Mouse (Mus musculus): ENCODE measurements around the gene Pex7.

Gene Pex7

DNA sequence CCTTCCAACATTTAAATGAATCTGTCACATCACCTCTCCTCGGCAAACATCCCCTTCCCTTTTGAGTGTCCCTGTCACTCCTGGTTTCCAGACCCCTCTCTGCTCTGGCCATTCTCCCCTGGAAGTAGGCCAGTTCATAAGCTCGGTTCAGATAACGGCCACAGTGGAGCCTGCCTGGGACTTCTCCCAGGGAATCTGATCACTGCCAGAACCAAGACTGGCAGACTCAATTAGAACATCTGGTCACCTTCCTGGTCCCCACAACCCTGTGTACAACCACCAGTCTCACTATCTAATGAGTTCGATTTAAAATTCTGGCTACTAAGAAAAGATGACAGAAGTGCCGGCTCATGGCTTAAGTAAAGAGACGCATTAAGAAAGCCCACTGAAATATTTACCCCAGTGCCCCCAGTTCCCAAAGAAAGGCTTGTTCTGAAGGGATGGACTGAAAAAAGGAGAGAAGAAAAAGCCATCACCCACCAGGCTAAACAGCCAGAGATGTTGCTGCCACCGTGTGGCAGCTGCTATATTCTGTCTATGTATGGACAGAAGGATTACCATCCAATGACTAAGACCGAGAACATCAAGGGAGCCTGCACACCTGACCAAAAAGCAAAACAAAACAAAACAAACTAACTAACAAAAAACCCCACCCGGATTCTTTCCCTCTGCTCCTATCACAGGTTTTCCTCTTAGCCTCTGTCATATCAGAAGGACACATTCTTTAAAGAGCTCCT is 95.9 kb downstream of the Pex7 start:
- DNase-seq (ENCODE audit: low read depth, low spot score): peak; percentile 12

- no peak for DNase-seq (ENCODE audit: low read depth, low spot score)
These were observed 102.7 kb downstream of the Pex7 start for GRCm38 (mm10) chr10:19804763-19805162.

All from mesoderm, embryonic 11.5 days (tissue).